Mouse (Mus musculus) hindbrain, postnatal 0 days (tissue): ENCODE results near the gene Polr3g. TPM values are rescaled to one million over a fixed set of nuclear protein-coding genes. Genes with fewer than 3 reads are reported as not detected.
A peak's percentile ranks its signal among the peaks of the same experiment; 100 is the strongest.

Source experiments
- ATAC-seq: fragments of 200-750 bp; cut with Nextera tagmentation; 2 replicates; pipeline ENCODE4 v1.8.0; 2017; ENCODE audit warnings: mild to moderate bottlenecking, moderate TSS enrichment, moderate library complexity
- DNase-seq: peaks from one replicate; pipeline ENCODE4 v3.0.0-alpha.2; 2015; ENCODE audit warnings: low spot score
- H3K27ac ChIP-seq: fragments of 300-500 bp; sonication (generic); 2 replicates; pipeline ENCODE4 v1.5.1; 2014; ENCODE audit warnings: mild to moderate bottlenecking
- H3K27me3 ChIP-seq: fragments of 300-500 bp; sonication (generic); 2 replicates; pipeline ENCODE4 v1.6.1; 2014; ENCODE audit warnings: low read length, mixed read lengths; ENCODE audit not compliant: insufficient read depth
- H3K36me3 ChIP-seq: fragments of 300-500 bp; sonication (generic); 2 replicates; pipeline ENCODE4 v1.6.1; 2014; ENCODE audit warnings: low read length, mixed read lengths; ENCODE audit not compliant: insufficient read depth
- H3K4me1 ChIP-seq: fragments of 300-500 bp; sonication (generic); 2 replicates; pipeline ENCODE4 v1.6.1; 2014; ENCODE audit warnings: antibody characterized with exemption, low read length, mixed read lengths; ENCODE audit not compliant: insufficient read depth
- H3K4me2 ChIP-seq: fragments of 300-500 bp; sonication (generic); 2 replicates; pipeline ENCODE4 v1.6.1; 2014; ENCODE audit warnings: low read depth, mild to moderate bottlenecking, low read length, moderate library complexity, mixed read lengths
- H3K4me3 ChIP-seq: fragments of 300-500 bp; sonication (generic); 2 replicates; pipeline ENCODE4 v1.5.1; 2014; ENCODE audit warnings: low read length
- H3K9ac ChIP-seq: fragments of 300-500 bp; sonication (generic); replicated peaks from 2 replicates; pipeline ENCODE4 v1.6.1; 2014; ENCODE audit warnings: mild to moderate bottlenecking, low read length, moderate library complexity, mixed read lengths
- H3K9me3 ChIP-seq: fragments of 300-500 bp; sonication (generic); 2 replicates; pipeline ENCODE4 v1.6.1; 2016; ENCODE audit warnings: low read length, mixed read lengths
- CTCF ChIP-seq: IDR thresholded peaks from 2 replicates; pipeline ENCODE4 v1.5.1; 2016; ENCODE audit warnings: antibody characterized with exemption, control low read depth, low read depth
- WGBS: fragments of 180-500 bp; shearing (Covaris S2); extraction: QIAGEN DNeasy Blood & Tissue Kit; methylation state at CpG from one replicate; pipeline ENCODE4 v1.1.7; 2014; 5-methylcytosine and 5-hydroxymethylcytosine counted together
- polyA plus RNA-seq: library from polyadenylated mRNA; unstranded; fragments of >200 nt; fragmentation: Nextera tagmentation; extraction: Ambion mirVana; gene quantifications from 2 replicates; pipeline ENCODE4 v1.2.1, GENCODE M21; 2015
- total RNA-seq: library from RNA; depleted of rRNA; stranded (reverse); fragments of >200 nt; gene quantifications from 2 replicates; pipeline ENCODE4 v1.2.3, GENCODE M21; 2014

Polr3g gene
- total and polyA plus RNA-seq, 2 experiments from 2014 or later, result 3.9 to 4.2 TPM

- no peak overlapping the region for H3K27ac ChIP-seq
- H3K4me2 ChIP-seq, result no peak overlapping the region
- ATAC-seq, result no peak
- H3K4me3 ChIP-seq, result no peak overlapping the region
- no peak for TF ChIP-seq CTCF
- 95% methylated on average over 5 of the region's 5 CpGs for WGBS
- H3K27me3 ChIP-seq, result no peaks in the 10 kb centered on the region
- DNase-seq, result no peak
- no peak overlapping the region for H3K9ac ChIP-seq
- H3K36me3 ChIP-seq, result peaks cover 30% of the 10 kb centered on the region
- no peaks in the 10 kb centered on the region for H3K4me1 ChIP-seq
- no peaks in the 10 kb centered on the region for H3K9me3 ChIP-seq
Measured at GRCm38 (mm10) chr13:81667713-81668112, 43.1 kb downstream of the Polr3g start.

GRCm38 (mm10) chr13:81664331-81664698, 46.5 kb downstream of the Polr3g start:
- Histone ChIP-seq H3K27ac (no peak overlapping the region), H3K4me2 (no peak overlapping the region), H3K4me1 (no peaks in the 10 kb centered on the region), H3K27me3 (no peaks in the 10 kb centered on the region), H3K4me3 (no peak overlapping the region), H3K9ac (no peak overlapping the region), H3K9me3 (no peaks in the 10 kb centered on the region), H3K36me3 (peaks cover 25% of the 10 kb centered on the region)
- ATAC-seq, result no peak
- DNase-seq, result no peak
- no peak for TF ChIP-seq CTCF
- WGBS, result 88% methylated on average over 5 of the region's 5 CpGs

GRCm38 (mm10) chr13:81663566-81664330, 47.1 kb downstream of the Polr3g start:
- H3K9me3 ChIP-seq, result no peaks in the 10 kb centered on the region
- H3K4me1 ChIP-seq, result no peaks in the 10 kb centered on the region; the same call in 1 of the 2 replicates
- H3K4me2 ChIP-seq, result no peak overlapping the region
- WGBS, result 73% methylated on average over 12 of the region's 12 CpGs
- no peak overlapping the region for H3K4me3 ChIP-seq
- TF ChIP-seq CTCF, result no peak
- H3K27me3 ChIP-seq, result no peaks in the 10 kb centered on the region
- H3K27ac ChIP-seq, result no peak overlapping the region
- H3K36me3 ChIP-seq, result peaks cover 20% of the 10 kb centered on the region; the same call in 1 of the 2 replicates
- no peak overlapping the region for H3K9ac ChIP-seq
- DNase-seq (no peak), ATAC-seq (peak; percentile 71)

GRCm38 (mm10) chr13:81658053-81658752, 52.6 kb downstream of the Polr3g start:
- peak overlapping the region; percentile 89 for H3K4me2 ChIP-seq
- H3K27ac ChIP-seq, result peak overlapping the region; percentile 91
- 3% methylated on average over 21 of the region's 21 CpGs for WGBS
- ATAC-seq (peak; percentile 6), DNase-seq (no peak)
- peak overlapping the region; percentile 91 for H3K4me3 ChIP-seq
- no peaks in the 10 kb centered on the region; the same call in 1 of the 2 replicates for H3K4me1 ChIP-seq
- TF ChIP-seq CTCF, result no peak
- H3K9ac ChIP-seq, result peak overlapping the region; percentile 85
- no peaks in the 10 kb centered on the region for H3K9me3 ChIP-seq
- H3K36me3 ChIP-seq, result no peaks in the 10 kb centered on the region
- H3K27me3 ChIP-seq, result no peaks in the 10 kb centered on the region

GRCm38 (mm10) chr13:81657351-81658052, 53.3 kb downstream of the Polr3g start, which contains the start of gene Lysmd3:
Gene Lysmd3 (plus strand): TSS chr13:81657663.
- Histone ChIP-seq H3K9ac (peak within 1 kb of the TSS; percentile 85), H3K4me2 (peak within 1 kb of the TSS; percentile 89), H3K4me3 (peak within 1 kb of the TSS; percentile 91), H3K27me3 (no peaks in the 10 kb centered on the region), H3K27ac (peak within 1 kb of the TSS; percentile 91), H3K9me3 (no peaks in the 10 kb centered on the region), H3K36me3 (no peaks in the 10 kb centered on the region), H3K4me1 (no peaks in the 10 kb centered on the region; the same call in 1 of the 2 replicates)
- WGBS, result under 1% methylated on average over 72 of the region's 73 CpGs
- no peak for TF ChIP-seq CTCF
- peak; percentile 100 for ATAC-seq
- DNase-seq, result peak; percentile 96

GRCm38 (mm10) chr13:81657008-81657350, 53.8 kb downstream of the Polr3g start:
- H3K4me1 ChIP-seq, result no peaks in the 10 kb centered on the region; the same call in 1 of the 2 replicates
- H3K27me3 ChIP-seq, result no peaks in the 10 kb centered on the region
- TF ChIP-seq CTCF, result no peak
- WGBS, result 5% methylated on average over 5 of the region's 5 CpGs
- no peaks in the 10 kb centered on the region for H3K9me3 ChIP-seq
- DNase-seq, result no peak
- H3K27ac ChIP-seq, result peak overlapping the region; percentile 91
- peak overlapping the region; percentile 91 for H3K4me3 ChIP-seq
- peak overlapping the region; percentile 85 for H3K9ac ChIP-seq
- H3K4me2 ChIP-seq, result peak overlapping the region; percentile 89
- no peak for ATAC-seq
- no peaks in the 10 kb centered on the region for H3K36me3 ChIP-seq
